Mouse (Mus musculus) heart, embryonic 16.5 days (tissue): Measurements from ENCODE around the gene Trabd. TPM values are rescaled to one million over a fixed set of nuclear protein-coding genes. Genes with fewer than 3 reads are reported as not detected.

Experiments
- ATAC-seq: fragments of 200-750 bp; cut with Nextera tagmentation; replicated peaks from 2 replicates; pipeline ENCODE4 v1.8.0; 2017; ENCODE audit warnings: moderate number of reproducible peaks; ENCODE audit not compliant: insufficient read depth, low FRiP score; ENCODE audit errors: extremely low read depth
- H3K27ac ChIP-seq: fragments of 300-500 bp; sonication (generic); 2 replicates; pipeline ENCODE4 v1.5.1; 2014; ENCODE audit warnings: mild to moderate bottlenecking, low read length, control low read depth, moderate library complexity
- H3K27me3 ChIP-seq: fragments of 300-500 bp; sonication (generic); 2 replicates; pipeline ENCODE4 v1.6.1; 2014; ENCODE audit warnings: low read length, mixed read lengths; ENCODE audit not compliant: control insufficient read depth, insufficient read depth
- H3K36me3 ChIP-seq: fragments of 300-500 bp; sonication (generic); 2 replicates; pipeline ENCODE4 v1.6.1; 2014; ENCODE audit not compliant: control insufficient read depth, insufficient read depth
- H3K4me1 ChIP-seq: fragments of 300-500 bp; sonication (generic); 2 replicates; pipeline ENCODE4 v1.6.1; 2014; ENCODE audit warnings: low read length, mixed read lengths; ENCODE audit not compliant: control insufficient read depth, insufficient read depth
- H3K4me2 ChIP-seq: fragments of 300-500 bp; sonication (generic); 2 replicates; pipeline ENCODE4 v1.6.1; 2014; ENCODE audit warnings: low read depth, mild to moderate bottlenecking, control low read depth, low read length
- H3K4me3 ChIP-seq: fragments of 300-500 bp; sonication (generic); 2 replicates; pipeline ENCODE4 v1.5.1; 2014; ENCODE audit warnings: mild to moderate bottlenecking, control low read depth, low read length
- H3K9ac ChIP-seq: fragments of 300-500 bp; sonication (generic); 2 replicates; pipeline ENCODE4 v1.6.1; 2014; ENCODE audit warnings: low read length, control low read depth
- H3K9me3 ChIP-seq: fragments of 300-500 bp; sonication (generic); replicated peaks from 2 replicates; pipeline ENCODE4 v1.6.1; 2016; ENCODE audit warnings: low read length; ENCODE audit not compliant: control insufficient read depth
- WGBS: fragments of 180-500 bp; shearing (Covaris S2); extraction: QIAGEN DNeasy Blood & Tissue Kit; methylation state at CpG from one replicate; pipeline ENCODE4 v1.1.7; 2014; 5-methylcytosine and 5-hydroxymethylcytosine counted together
- polyA plus RNA-seq: library from polyadenylated mRNA; unstranded; fragments of >200 nt; fragmentation: Nextera tagmentation; extraction: Ambion mirVana; gene quantifications from 2 replicates; pipeline ENCODE4 v1.2.1, GENCODE M21; 2015

Trabd gene
- polyA plus RNA-seq, 1 experiment from 2014 or later: 55.9 TPM

DNA sequence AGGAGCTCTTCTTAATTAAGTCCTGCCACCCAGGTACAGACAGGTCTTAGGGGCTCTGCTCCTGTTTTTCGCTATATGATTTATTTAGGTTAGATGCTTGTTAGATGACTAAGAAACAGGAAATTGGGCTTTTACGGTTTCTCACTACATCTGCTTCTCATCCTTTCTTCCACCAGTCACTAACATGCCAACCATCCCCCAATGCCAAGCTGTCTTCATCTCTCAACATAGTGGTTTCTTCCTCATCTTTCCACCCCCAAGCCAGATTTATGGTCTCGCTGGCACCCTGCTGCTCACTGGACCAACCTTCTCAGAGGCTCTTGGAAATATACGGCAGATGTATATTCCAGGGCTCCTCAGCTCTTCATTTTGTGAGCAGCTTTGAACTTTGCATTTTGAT, 15.7 kb downstream of the Trabd start:
- ATAC-seq: no peak
- Histone ChIP-seq H3K36me3 (peaks cover 38% of the 10 kb centered on the region), H3K9me3 (no peaks in the 10 kb centered on the region), H3K4me2 (no peak overlapping the region), H3K4me1 (peaks cover 14% of the 10 kb centered on the region), H3K27me3 (no peaks in the 10 kb centered on the region), H3K9ac (no peak overlapping the region), H3K27ac (no peak overlapping the region), H3K4me3 (no peak overlapping the region)
- WGBS: 89% methylated on average over 4 of the region's 4 CpGs

- H3K9ac ChIP-seq: no peak overlapping the region
- H3K4me2 ChIP-seq: no peak overlapping the region
- no peak overlapping the region for H3K27ac ChIP-seq
- peaks cover 45% of the 10 kb centered on the region for H3K36me3 ChIP-seq
- H3K9me3 ChIP-seq: no peaks in the 10 kb centered on the region
- ATAC-seq: no peak
- no peaks in the 10 kb centered on the region for H3K27me3 ChIP-seq
- 76% methylated on average over 5 of the region's 5 CpGs for WGBS
- H3K4me1 ChIP-seq: peaks cover 14% of the 10 kb centered on the region
- no peak overlapping the region for H3K4me3 ChIP-seq
These were observed 17.3 kb downstream of the Trabd start for GRCm38 (mm10) chr15:89092181-89092580.

DNA sequence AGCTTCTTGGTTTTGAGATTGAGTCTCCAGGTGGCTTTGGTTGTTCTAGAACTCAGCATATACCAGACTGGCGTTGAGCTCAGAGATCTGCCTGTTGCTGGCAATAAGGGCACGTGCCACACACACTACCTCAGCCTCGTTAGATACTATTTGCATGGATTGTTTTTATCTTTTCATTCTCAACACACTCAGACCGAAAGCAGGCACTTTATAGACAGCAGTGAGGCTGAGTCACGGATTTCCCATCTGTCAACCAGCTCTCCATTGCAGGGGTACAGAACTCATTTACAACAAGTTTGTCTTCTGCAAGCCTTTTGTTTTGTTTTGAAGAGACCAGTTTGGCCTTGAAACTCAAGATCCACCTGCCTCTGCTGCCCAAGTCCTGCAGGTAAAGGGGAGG, 22.5 kb downstream of the Trabd start:
- no peak overlapping the region for H3K4me3 ChIP-seq
- ATAC-seq: no peak
- peaks cover 87% of the 10 kb centered on the region for H3K36me3 ChIP-seq
- no peak overlapping the region for H3K9ac ChIP-seq
- WGBS: 87% methylated on average over 5 of the region's 5 CpGs
- no peaks in the 10 kb centered on the region for H3K4me1 ChIP-seq
- H3K27ac ChIP-seq: no peak overlapping the region
- no peaks in the 10 kb centered on the region for H3K9me3 ChIP-seq
- H3K27me3 ChIP-seq: no peaks in the 10 kb centered on the region
- H3K4me2 ChIP-seq: no peak overlapping the region

DNA sequence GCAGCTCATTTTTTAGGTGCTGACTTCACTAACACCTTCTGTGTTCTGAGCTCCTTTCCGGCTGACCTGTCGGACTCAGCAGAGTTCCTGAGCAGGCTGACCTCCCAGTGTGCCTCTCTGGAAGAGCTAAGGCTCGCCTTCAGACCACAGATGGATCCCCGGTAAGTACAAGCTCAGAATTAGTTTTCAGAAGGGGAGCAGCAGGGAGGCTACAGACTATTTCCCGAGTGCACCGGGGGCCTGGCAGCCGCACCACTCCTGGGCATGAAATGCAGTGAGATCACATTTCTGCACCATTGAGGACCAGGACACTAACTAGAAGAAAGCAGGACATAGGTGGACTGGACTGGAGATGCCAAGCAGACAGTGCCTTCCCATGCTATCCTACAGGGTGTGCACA, 23.7 kb downstream of the Trabd start:
- WGBS: 89% methylated on average over 7 of the region's 7 CpGs
- no peak for ATAC-seq
- no peaks in the 10 kb centered on the region for H3K27me3 ChIP-seq

GRCm38 (mm10) chr15:89100823-89101222, 25.9 kb downstream of the Trabd start:
- no peak overlapping the region for H3K9ac ChIP-seq
- no peaks in the 10 kb centered on the region for H3K9me3 ChIP-seq
- peaks cover 78% of the 10 kb centered on the region for H3K36me3 ChIP-seq
- no peaks in the 10 kb centered on the region for H3K27me3 ChIP-seq
- ATAC-seq: no peak
- no peak overlapping the region for H3K27ac ChIP-seq
- no peak overlapping the region for H3K4me3 ChIP-seq
- no peak overlapping the region for H3K4me2 ChIP-seq
- no peaks in the 10 kb centered on the region for H3K4me1 ChIP-seq
- WGBS: 81% methylated on average over 12 of the region's 12 CpGs

More for the DNA sequence above, 23.7 kb downstream of the Trabd start:
- H3K36me3 ChIP-seq: peaks cover 83% of the 10 kb centered on the region
- no peak overlapping the region for H3K4me2 ChIP-seq
- no peak overlapping the region for H3K27ac ChIP-seq
- H3K4me1 ChIP-seq: no peaks in the 10 kb centered on the region
- no peaks in the 10 kb centered on the region for H3K9me3 ChIP-seq
- no peak overlapping the region for H3K4me3 ChIP-seq
- H3K9ac ChIP-seq: no peak overlapping the region

- no peaks in the 10 kb centered on the region for H3K4me1 ChIP-seq
- no peak overlapping the region for H3K4me2 ChIP-seq
- no peak overlapping the region for H3K27ac ChIP-seq
- WGBS: 86% methylated on average over 5 of the region's 5 CpGs
- no peaks in the 10 kb centered on the region for H3K27me3 ChIP-seq
- no peak overlapping the region for H3K4me3 ChIP-seq
- H3K9me3 ChIP-seq: no peaks in the 10 kb centered on the region
- ATAC-seq: no peak
- no peak overlapping the region for H3K9ac ChIP-seq
- peaks cover 79% of the 10 kb centered on the region for H3K36me3 ChIP-seq
These were observed 27.7 kb downstream of the Trabd start for GRCm38 (mm10) chr15:89102646-89103045.

- H3K9me3 ChIP-seq: no peaks in the 10 kb centered on the region
- H3K4me2 ChIP-seq: no peak overlapping the region
- no peak overlapping the region for H3K27ac ChIP-seq
- WGBS: 86% methylated on average over 10 of the region's 10 CpGs
- no peak overlapping the region for H3K4me3 ChIP-seq
- H3K27me3 ChIP-seq: no peaks in the 10 kb centered on the region
- H3K9ac ChIP-seq: no peak overlapping the region
- no peak for ATAC-seq
- H3K36me3 ChIP-seq: peaks cover 83% of the 10 kb centered on the region
- no peaks in the 10 kb centered on the region for H3K4me1 ChIP-seq
These were observed 29.0 kb downstream of the Trabd start for GRCm38 (mm10) chr15:89103921-89104320.

- peaks cover 79% of the 10 kb centered on the region for H3K36me3 ChIP-seq
- no peak overlapping the region for H3K9ac ChIP-seq
- H3K4me3 ChIP-seq: no peak overlapping the region
- no peak for ATAC-seq
- no peaks in the 10 kb centered on the region for H3K27me3 ChIP-seq
- WGBS: 89% methylated on average over 8 of the region's 8 CpGs
- H3K4me2 ChIP-seq: no peak overlapping the region
- no peak overlapping the region for H3K27ac ChIP-seq
- H3K4me1 ChIP-seq: no peaks in the 10 kb centered on the region
- no peaks in the 10 kb centered on the region for H3K9me3 ChIP-seq
These were observed 29.5 kb downstream of the Trabd start for GRCm38 (mm10) chr15:89104425-89104824.

GRCm38 (mm10) chr15:89106073-89106472, 31.1 kb downstream of the Trabd start:
- no peak overlapping the region for H3K27ac ChIP-seq
- peaks cover 65% of the 10 kb centered on the region for H3K36me3 ChIP-seq
- no peaks in the 10 kb centered on the region for H3K27me3 ChIP-seq
- H3K4me3 ChIP-seq: no peak overlapping the region
- ATAC-seq: no peak
- no peaks in the 10 kb centered on the region for H3K9me3 ChIP-seq
- H3K4me1 ChIP-seq: no peaks in the 10 kb centered on the region
- no peak overlapping the region for H3K9ac ChIP-seq
- WGBS: 90% methylated on average over 13 of the region's 13 CpGs
- no peak overlapping the region for H3K4me2 ChIP-seq

DNA sequence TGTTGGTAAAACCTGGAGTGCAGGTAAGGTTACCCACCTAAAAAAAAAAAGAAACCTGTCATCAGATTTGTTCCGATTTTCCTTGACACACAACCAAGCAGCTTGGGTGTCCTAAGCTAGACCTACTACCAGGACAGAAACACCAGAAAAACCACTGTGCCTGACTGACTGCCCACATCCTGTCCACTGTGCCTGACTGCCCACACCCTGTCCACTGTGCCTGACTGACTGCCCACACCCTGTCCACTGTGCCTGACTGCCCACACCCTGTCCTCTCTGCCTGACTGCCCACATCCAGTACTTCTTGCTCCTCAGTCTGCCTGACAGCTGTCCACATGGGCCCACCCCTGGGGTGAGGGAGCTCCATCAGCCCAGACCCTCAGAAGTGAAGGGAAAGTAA, 32.1 kb downstream of the Trabd start:
- 92% methylated on average over 1 of the region's 1 CpGs for WGBS

More for the DNA sequence above, 32.1 kb downstream of the Trabd start:
- H3K36me3 ChIP-seq: peaks cover 61% of the 10 kb centered on the region
- no peaks in the 10 kb centered on the region for H3K9me3 ChIP-seq
- no peaks in the 10 kb centered on the region for H3K4me1 ChIP-seq
- ATAC-seq: no peak
- H3K27me3 ChIP-seq: no peaks in the 10 kb centered on the region
- no peak overlapping the region for H3K4me2 ChIP-seq
- no peak overlapping the region for H3K27ac ChIP-seq
- H3K4me3 ChIP-seq: no peak overlapping the region
- H3K9ac ChIP-seq: no peak overlapping the region
